Mouse (Mus musculus) heart, embryonic 16.5 days (tissue): ENCODE data around the gene Rhof. TPM values are rescaled to one million over a fixed set of nuclear protein-coding genes. Genes with fewer than 3 reads are reported as not detected.

Source experiments
- ATAC-seq: fragments of 200-750 bp; cut with Nextera tagmentation; replicated peaks from 2 replicates; pipeline ENCODE4 v1.8.0; 2017; ENCODE audit warnings: moderate number of reproducible peaks; ENCODE audit not compliant: insufficient read depth, low FRiP score; ENCODE audit errors: extremely low read depth
- H3K27ac ChIP-seq: fragments of 300-500 bp; sonication (generic); 2 replicates; pipeline ENCODE4 v1.5.1; 2014; ENCODE audit warnings: mild to moderate bottlenecking, low read length, control low read depth, moderate library complexity
- H3K27me3 ChIP-seq: fragments of 300-500 bp; sonication (generic); 2 replicates; pipeline ENCODE4 v1.6.1; 2014; ENCODE audit warnings: low read length, mixed read lengths; ENCODE audit not compliant: control insufficient read depth, insufficient read depth
- H3K36me3 ChIP-seq: fragments of 300-500 bp; sonication (generic); 2 replicates; pipeline ENCODE4 v1.6.1; 2014; ENCODE audit not compliant: control insufficient read depth, insufficient read depth
- H3K4me1 ChIP-seq: fragments of 300-500 bp; sonication (generic); 2 replicates; pipeline ENCODE4 v1.6.1; 2014; ENCODE audit warnings: low read length, mixed read lengths; ENCODE audit not compliant: control insufficient read depth, insufficient read depth
- H3K4me2 ChIP-seq: fragments of 300-500 bp; sonication (generic); 2 replicates; pipeline ENCODE4 v1.6.1; 2014; ENCODE audit warnings: low read depth, mild to moderate bottlenecking, control low read depth, low read length
- H3K4me3 ChIP-seq: fragments of 300-500 bp; sonication (generic); 2 replicates; pipeline ENCODE4 v1.5.1; 2014; ENCODE audit warnings: mild to moderate bottlenecking, control low read depth, low read length
- H3K9ac ChIP-seq: fragments of 300-500 bp; sonication (generic); 2 replicates; pipeline ENCODE4 v1.6.1; 2014; ENCODE audit warnings: low read length, control low read depth
- H3K9me3 ChIP-seq: fragments of 300-500 bp; sonication (generic); replicated peaks from 2 replicates; pipeline ENCODE4 v1.6.1; 2016; ENCODE audit warnings: low read length; ENCODE audit not compliant: control insufficient read depth
- WGBS: fragments of 180-500 bp; shearing (Covaris S2); extraction: QIAGEN DNeasy Blood & Tissue Kit; methylation state at CpG from one replicate; pipeline ENCODE4 v1.1.7; 2014; 5-methylcytosine and 5-hydroxymethylcytosine counted together
- polyA plus RNA-seq: library from polyadenylated mRNA; unstranded; fragments of >200 nt; fragmentation: Nextera tagmentation; extraction: Ambion mirVana; gene quantifications from 2 replicates; pipeline ENCODE4 v1.2.1, GENCODE M21; 2015

The Rhof gene
- polyA plus RNA-seq, 1 experiment from 2014 or later = 2.4 TPM

DNA sequence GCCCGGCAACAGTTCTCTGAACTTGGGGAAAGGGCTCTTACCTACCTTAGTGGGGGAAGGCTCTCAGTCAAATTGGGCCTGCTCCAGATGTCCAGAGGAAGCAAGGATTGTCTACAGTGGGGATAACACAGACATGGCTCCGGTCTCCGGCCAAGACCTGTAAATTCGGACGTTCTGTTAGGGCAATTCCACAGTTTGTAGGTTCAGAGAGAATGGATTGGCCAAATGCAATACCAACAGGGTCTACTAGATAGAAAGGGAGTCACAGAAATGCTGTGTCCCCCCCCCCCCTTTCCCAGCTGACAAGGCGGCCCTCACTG is 5.4 kb upstream of the Rhof start:
- H3K27ac ChIP-seq = peak overlapping the region; percentile 100
- H3K9me3 ChIP-seq = no peaks in the 10 kb centered on the region
- peaks cover 54% of the 10 kb centered on the region for H3K4me1 ChIP-seq
- no peak for ATAC-seq
- peak overlapping the region; percentile 73 for H3K4me3 ChIP-seq
- no peaks in the 10 kb centered on the region for H3K27me3 ChIP-seq
- 0 out of 2 replicates have a peak, but pooled peaks cover 3% of the 10 kb centered on the region for H3K36me3 ChIP-seq
- H3K9ac ChIP-seq = peak overlapping the region; percentile 100
- WGBS = 3% methylated on average over 6 of the region's 6 CpGs
- H3K4me2 ChIP-seq = peak overlapping the region; percentile 98

DNA sequence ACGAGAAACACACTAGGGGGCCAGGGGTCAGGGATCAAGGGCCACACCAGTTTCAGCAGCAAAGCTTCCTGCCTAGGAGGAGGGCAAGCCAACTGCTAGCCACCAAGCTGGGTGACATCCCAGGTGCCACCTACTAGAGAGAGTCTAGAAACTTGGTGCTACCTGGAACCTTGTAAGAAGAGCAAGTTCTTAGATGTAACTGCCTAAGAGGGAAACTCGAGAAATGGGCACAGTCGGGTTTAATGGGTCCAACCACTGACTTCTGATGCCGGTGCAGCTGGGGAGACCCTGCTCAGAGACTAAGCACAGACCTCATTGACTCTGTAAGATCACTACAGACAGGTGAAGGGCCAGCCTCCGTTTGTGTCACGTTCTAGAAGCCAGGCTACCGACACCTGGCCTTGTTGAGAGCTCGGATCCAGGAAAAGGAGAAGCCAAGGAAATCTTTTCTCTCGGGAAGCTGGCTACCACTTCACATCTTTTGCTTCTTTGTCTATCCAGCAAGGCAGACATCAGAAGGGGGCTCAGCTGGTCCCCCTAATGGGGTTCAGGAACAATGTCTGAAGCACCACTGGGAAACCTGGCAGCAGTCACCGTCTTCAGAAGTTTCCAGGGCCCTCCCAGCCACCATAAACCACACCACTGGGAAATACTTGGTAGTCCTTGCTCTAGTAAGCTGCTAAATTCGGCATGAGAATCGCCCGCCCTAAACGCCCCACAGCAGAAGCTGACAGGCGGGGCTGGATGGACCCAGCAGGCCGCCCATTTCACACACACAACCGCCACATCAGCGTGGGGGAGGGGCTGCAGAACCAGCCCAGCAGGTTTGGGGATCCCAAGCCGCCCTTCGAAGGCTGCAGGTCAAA is 4.8 kb upstream of the Rhof start:
- no peak for ATAC-seq
- no peaks in the 10 kb centered on the region for H3K9me3 ChIP-seq
- peak overlapping the region; percentile 73 for H3K4me3 ChIP-seq
- peaks cover 60% of the 10 kb centered on the region for H3K4me1 ChIP-seq
- peak overlapping the region; percentile 100 for H3K9ac ChIP-seq
- H3K27me3 ChIP-seq = no peaks in the 10 kb centered on the region
- 0 out of 2 replicates have a peak, but pooled peaks cover 3% of the 10 kb centered on the region for H3K36me3 ChIP-seq
- peak overlapping the region; percentile 98 for H3K4me2 ChIP-seq
- H3K27ac ChIP-seq = peak overlapping the region; percentile 100
- WGBS = 5% methylated on average over 20 of the region's 20 CpGs

DNA sequence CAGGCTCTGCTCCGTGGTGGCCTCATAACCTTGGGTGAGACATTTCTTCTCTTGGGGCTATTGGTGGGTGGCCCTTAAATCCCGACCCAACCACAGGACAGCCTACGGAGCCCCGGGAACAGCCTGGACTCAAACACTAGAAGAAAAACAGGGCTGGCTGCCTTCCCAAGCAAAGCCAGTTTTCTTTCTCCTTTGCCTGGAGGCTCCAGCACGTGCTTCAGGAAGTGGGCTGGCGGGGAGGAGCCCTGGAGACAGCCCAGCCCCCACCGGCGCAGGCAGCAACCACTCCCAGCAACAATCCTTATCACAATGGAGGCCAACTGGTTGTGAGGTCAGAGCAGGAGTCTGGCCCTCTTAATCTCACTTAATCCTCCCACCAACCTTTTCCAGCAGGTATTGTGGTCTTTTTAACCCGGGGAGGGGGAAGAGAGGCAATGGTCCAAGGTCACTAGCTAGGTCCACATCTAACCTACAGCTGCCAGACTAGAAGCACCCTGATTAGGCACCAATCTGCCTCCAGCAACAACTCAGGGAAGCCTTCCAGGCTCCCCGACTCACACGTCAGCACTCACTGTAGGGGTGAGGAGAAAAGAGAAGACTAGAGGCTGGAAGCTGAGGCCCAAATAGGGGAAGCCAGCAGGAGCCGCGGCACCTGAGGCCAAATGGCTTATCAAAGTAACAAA is 4.0 kb upstream of the Rhof start:
- under 1% methylated on average over 13 of the region's 13 CpGs for whole genome bisulfite sequencing
- ATAC-seq = peak; percentile 56
- Histone ChIP-seq H3K9ac (peak overlapping the region; percentile 100), H3K27me3 (no peaks in the 10 kb centered on the region), H3K4me3 (peak overlapping the region; percentile 73), H3K36me3 (0 out of 2 replicates have a peak, but pooled peaks cover 3% of the 10 kb centered on the region), H3K4me2 (peak overlapping the region; percentile 98), H3K4me1 (peaks cover 68% of the 10 kb centered on the region), H3K27ac (peak overlapping the region; percentile 100), H3K9me3 (no peaks in the 10 kb centered on the region)

DNA sequence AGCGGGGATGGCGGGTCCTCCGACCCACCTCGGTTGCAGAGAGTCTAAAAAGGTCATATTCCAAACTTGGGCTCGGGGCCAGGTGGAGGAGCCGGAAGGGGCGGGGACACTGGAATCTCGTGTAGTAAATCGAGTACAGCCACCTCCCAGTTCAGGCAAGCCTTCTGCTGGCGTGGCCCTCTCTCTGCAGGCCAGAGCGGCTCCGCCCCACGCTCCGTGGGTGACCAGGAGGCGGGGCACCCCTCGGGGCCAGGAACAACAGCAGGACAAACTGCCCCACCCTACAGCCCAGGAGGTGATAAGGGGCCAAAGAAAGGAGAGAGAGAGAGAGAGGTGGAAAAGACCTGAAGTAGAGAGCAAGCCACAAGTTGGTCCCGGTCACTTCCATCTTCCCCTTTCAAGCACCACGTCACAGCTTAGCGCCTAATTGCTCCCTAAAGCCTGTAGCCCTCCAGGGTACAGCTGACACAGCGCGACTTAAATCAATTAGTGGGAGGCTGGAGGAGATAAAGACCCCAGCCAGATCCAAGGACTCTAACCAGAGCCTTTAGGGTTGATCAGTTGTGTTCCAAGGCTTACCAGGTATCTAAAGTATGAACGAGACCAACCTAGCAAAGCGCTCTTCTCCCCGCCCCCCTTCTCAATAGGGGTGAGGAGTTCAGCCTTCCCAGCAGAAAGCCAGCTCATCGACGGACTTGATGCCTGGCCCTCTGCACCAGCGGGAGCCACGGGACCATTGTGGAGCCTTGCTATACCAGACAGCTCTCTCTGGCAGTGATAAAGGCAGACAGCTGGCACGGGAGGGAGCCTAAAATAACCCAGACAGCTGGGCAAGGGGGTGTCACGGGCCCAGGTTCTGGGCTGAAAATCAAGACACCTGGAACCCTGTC is 3.2 kb upstream of the Rhof start:
- WGBS = 3% methylated on average over 30 of the region's 30 CpGs

DNA sequence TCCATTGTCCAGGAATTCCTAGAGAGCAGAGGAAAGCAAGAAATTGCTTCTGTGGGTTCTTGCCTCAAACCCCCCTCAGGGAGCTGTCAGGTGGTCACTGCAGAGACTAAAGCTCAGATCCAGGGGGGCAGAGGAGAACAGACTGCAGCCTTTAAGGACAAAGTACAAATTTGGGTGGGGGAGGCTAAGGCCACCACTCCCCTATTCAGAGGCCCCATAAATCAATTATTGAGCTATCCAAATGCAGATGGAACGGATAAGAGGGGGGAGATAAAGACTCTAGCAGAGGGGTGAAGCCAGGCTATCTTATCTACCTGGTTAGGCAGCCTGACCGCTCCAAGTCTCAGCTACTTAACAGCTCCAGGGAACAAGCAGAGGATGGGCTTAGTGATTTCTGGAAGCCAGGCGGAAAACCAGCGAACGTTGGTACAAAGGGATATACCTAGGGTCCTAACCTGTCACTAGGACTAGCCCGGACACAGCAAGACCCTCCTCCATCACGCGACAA is 2.4 kb upstream of the Rhof start:
- WGBS = 19% methylated on average over 8 of the region's 8 CpGs
- H3K4me3 ChIP-seq = peak overlapping the region; percentile 73
- peak overlapping the region; percentile 100 for H3K27ac ChIP-seq
- no peaks in the 10 kb centered on the region for H3K9me3 ChIP-seq
- peak overlapping the region; percentile 98 for H3K4me2 ChIP-seq
- ATAC-seq = no peak
- peak overlapping the region; percentile 72 for H3K9ac ChIP-seq
- H3K27me3 ChIP-seq = no peaks in the 10 kb centered on the region
- peaks cover 68% of the 10 kb centered on the region for H3K4me1 ChIP-seq
- H3K36me3 ChIP-seq = 0 out of 2 replicates have a peak, but pooled peaks cover 3% of the 10 kb centered on the region

More for the DNA sequence above, 3.2 kb upstream of the Rhof start:
- peak overlapping the region; percentile 98 for H3K4me2 ChIP-seq
- H3K4me1 ChIP-seq = peaks cover 68% of the 10 kb centered on the region
- H3K9me3 ChIP-seq = no peaks in the 10 kb centered on the region
- H3K4me3 ChIP-seq = peak overlapping the region; percentile 73
- 0 out of 2 replicates have a peak, but pooled peaks cover 3% of the 10 kb centered on the region for H3K36me3 ChIP-seq
- no peaks in the 10 kb centered on the region for H3K27me3 ChIP-seq
- H3K9ac ChIP-seq = peak overlapping the region; percentile 72
- ATAC-seq = peak; percentile 29
- H3K27ac ChIP-seq = peak overlapping the region; percentile 100

DNA sequence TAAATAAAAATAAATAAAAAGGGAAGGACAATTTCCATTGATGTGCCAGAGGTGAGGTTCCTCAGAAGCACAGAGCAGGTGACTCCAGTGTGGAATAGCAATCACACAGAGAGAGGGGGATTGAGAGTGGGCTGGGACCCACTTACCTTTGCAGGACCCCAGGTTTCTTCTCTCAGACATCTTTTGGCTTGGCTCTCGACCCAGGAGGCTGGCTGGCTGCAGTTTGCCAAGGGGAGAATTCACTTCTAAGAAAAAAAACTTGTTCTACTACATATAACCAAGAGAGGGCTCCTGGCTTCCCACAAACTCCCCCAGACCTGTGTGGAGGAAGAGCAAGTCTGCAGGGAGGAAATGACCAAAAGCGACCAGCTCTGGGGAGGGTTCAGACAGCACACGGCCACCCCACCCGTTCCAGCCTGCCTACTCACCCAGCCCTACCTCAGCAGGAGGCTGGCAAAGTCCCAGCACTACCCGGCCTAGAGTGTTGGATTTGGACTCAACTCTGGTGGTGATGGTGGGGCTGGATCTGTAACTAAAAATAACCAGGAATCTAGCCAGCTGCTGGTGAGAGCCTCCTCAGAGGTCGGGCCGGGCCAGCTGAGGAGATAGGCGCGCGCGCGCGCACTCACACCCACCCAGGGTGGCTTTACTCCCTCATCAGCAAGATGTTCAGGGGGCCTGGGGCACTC is 1.8 kb upstream of the Rhof start:
- peak overlapping the region; percentile 100 for H3K27ac ChIP-seq
- peaks cover 66% of the 10 kb centered on the region for H3K4me1 ChIP-seq
- H3K36me3 ChIP-seq = 0 out of 2 replicates have a peak, but pooled peaks cover 3% of the 10 kb centered on the region
- ATAC-seq = peak; percentile 7
- 6% methylated on average over 13 of the region's 13 CpGs for WGBS
- H3K27me3 ChIP-seq = no peaks in the 10 kb centered on the region
- peak overlapping the region; percentile 72 for H3K9ac ChIP-seq
- H3K4me3 ChIP-seq = peak overlapping the region; percentile 73
- H3K9me3 ChIP-seq = no peaks in the 10 kb centered on the region
- peak overlapping the region; percentile 98 for H3K4me2 ChIP-seq

DNA sequence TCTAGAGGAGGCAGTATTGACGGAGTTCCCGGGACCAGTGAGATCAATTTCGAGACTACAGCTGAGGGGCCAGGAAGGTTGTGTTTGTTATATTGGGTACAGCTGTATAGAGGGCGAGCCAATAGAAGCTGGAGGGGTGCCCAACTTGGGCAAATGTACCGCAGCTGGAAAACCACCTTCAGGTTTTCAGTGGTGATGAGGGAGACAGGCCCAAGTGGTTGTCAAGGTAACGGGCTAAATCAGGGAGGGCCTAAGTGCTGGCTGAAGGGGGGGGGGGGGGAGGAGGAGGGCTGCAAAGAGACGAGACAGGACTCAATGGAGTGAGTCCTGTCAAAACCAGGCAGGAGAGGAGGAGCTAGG is 1.3 kb upstream of the Rhof start:
- ATAC-seq = no peak
- Histone ChIP-seq H3K4me1 (peaks cover 68% of the 10 kb centered on the region), H3K9ac (peak overlapping the region; percentile 72; the same call in 1 of the 2 replicates), H3K9me3 (no peaks in the 10 kb centered on the region), H3K4me3 (peak overlapping the region; percentile 20; the same call in 1 of the 2 replicates), H3K4me2 (peak overlapping the region; percentile 98), H3K27me3 (no peaks in the 10 kb centered on the region), H3K27ac (peak overlapping the region; percentile 100), H3K36me3 (0 out of 2 replicates have a peak, but pooled peaks cover 3% of the 10 kb centered on the region)
- 26% methylated on average over 7 of the region's 7 CpGs for WGBS
